Mouse (Mus musculus) G1E (cell line): ENCODE measurements at regions not wholly inside any gene's neighbourhood (a gene's known extent, or its start where the extent isn't known, plus 50 kb on each side); places are given as distances from the start of the nearest gene placed in this dataset.

ENCODE experiments used
- CTCF ChIP-seq: IDR thresholded peaks from 2 replicates; pipeline ENCODE4 v1.5.1; 2012; ENCODE audit warnings: low read depth, low read length, inconsistent platforms, mixed read lengths
- GATA1 ChIP-seq: IDR thresholded peaks from 2 replicates; pipeline ENCODE4 v1.6.1; 2012; ENCODE audit warnings: borderline replicate concordance, low read length, inconsistent platforms, mixed read lengths
- GATA2 ChIP-seq: IDR thresholded peaks from 2 replicates; pipeline ENCODE4 v1.6.1; 2012; ENCODE audit warnings: low read depth, low read length, inconsistent platforms, borderline replicate concordance
- POLR2AphosphoS5 ChIP-seq: IDR thresholded peaks from 2 replicates; pipeline ENCODE4 v1.6.1; 2012; ENCODE audit warnings: low read depth, low read length, inconsistent platforms; ENCODE audit not compliant: insufficient replicate concordance
- TAL1 ChIP-seq: conservative IDR thresholded peaks from 2 replicates; pipeline ENCODE4 v1.6.1; 2012; ENCODE audit warnings: low read depth, low read length, inconsistent platforms, mixed read lengths

GRCm38 (mm10) chr4:55645432-55645831 lies 113.2 kb upstream of the Klf4 start:
- TF ChIP-seq CTCF = no peak
- no peak for TF ChIP-seq TAL1
- no peak for TF ChIP-seq GATA1
- no peak for TF ChIP-seq POLR2AphosphoS5
- no peak for TF ChIP-seq GATA2
